Mouse (Mus musculus) erythroblast, embryonic 14.5 days (primary cell): ENCODE data around the gene Cdca8. TPM values are rescaled to one million over a fixed set of nuclear protein-coding genes. Genes with fewer than 3 reads are reported as not detected.

Experiments used
- H3K27me3 ChIP-seq: 2 replicates; pipeline ENCODE4 v1.6.1; 2012; ENCODE audit warnings: inconsistent platforms; ENCODE audit not compliant: control insufficient read depth
- H3K36me3 ChIP-seq: 2 replicates; pipeline ENCODE4 v1.6.1; 2012; ENCODE audit warnings: mild to moderate bottlenecking, inconsistent platforms; ENCODE audit not compliant: control insufficient read depth
- H3K4me1 ChIP-seq: 2 replicates; pipeline ENCODE4 v1.6.1; 2012; ENCODE audit warnings: inconsistent platforms; ENCODE audit not compliant: control insufficient read depth
- H3K4me3 ChIP-seq: replicated peaks from 2 replicates; pipeline ENCODE3; 2012; ENCODE audit warnings: moderate library complexity, mild to moderate bottlenecking, inconsistent platforms
- H3K9me3 ChIP-seq: 2 replicates; pipeline ENCODE4 v1.6.1; 2012; ENCODE audit warnings: low read length, inconsistent platforms, mixed read lengths; ENCODE audit not compliant: control insufficient read depth
- GATA1 ChIP-seq: IDR thresholded peaks from 2 replicates; pipeline ENCODE4 v1.6.1; 2012; ENCODE audit warnings: low read length, inconsistent platforms, mixed read lengths
- TAL1 ChIP-seq: IDR thresholded peaks from 3 replicates; pipeline ENCODE4 v1.6.1; 2012; ENCODE audit warnings: low read length, inconsistent platforms, mixed read lengths
- polyA plus RNA-seq: library from polyadenylated mRNA; stranded (reverse); fragments of >175 nt; gene quantifications from 2 replicates; pipeline ENCODE4 v1.2.3, GENCODE M21; 2012

Cdca8 gene
- polyA plus RNA-seq, 1 experiment, result 34.6 TPM

DNA sequence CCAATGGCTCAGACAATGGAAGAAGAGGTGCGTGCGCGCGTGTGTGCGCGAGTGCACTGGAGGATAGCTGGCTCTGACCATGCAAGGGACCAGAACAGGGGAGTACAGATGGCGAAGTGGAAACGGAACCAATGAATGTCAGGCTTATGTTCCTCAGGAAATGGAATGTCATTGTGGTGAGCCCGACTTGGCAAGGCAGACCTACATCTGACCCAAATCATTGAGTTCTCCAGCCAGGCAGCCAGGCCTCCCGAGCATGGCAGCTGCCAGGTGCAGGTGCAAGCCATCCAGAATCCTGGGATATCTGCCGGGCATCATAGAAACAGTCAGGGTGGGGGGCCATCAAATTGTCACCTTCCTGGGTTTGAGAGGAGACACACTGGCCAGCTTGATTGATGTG lies 21.8 kb upstream of the Cdca8 start:
- Histone ChIP-seq H3K27me3 (no peaks in the 10 kb centered on the region), H3K4me1 (no peaks in the 10 kb centered on the region), H3K4me3 (no peak overlapping the region), H3K36me3 (no peaks in the 10 kb centered on the region), H3K9me3 (no peaks in the 10 kb centered on the region)
- TF ChIP-seq TAL1 (no peak), GATA1 (no peak)

DNA sequence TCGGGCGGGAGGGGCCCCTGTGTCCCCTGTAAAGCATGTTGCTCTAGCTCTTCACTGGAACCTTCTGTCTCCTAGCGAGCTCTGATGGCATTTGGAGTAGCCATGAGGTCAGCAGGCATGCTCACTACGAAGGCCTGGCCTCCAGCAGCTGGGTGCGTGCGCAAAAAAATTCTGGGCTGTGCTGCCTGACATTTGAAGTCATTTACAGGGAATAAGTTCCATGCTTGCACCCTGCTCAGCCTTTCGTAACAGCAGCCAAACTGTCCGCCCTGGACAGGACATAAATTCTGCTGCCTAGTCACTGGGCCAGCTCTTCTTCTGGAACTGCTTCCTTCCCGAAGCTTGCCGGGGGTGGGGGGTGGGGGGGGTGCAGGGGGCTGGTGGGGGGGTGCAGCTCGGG lies 20.0 kb upstream of the Cdca8 start:
- H3K4me3 ChIP-seq, result no peak overlapping the region
- no peaks in the 10 kb centered on the region for H3K27me3 ChIP-seq
- no peaks in the 10 kb centered on the region for H3K4me1 ChIP-seq
- H3K36me3 ChIP-seq, result no peaks in the 10 kb centered on the region
- H3K9me3 ChIP-seq, result no peaks in the 10 kb centered on the region
- TF ChIP-seq TAL1 (no peak), GATA1 (no peak)

DNA sequence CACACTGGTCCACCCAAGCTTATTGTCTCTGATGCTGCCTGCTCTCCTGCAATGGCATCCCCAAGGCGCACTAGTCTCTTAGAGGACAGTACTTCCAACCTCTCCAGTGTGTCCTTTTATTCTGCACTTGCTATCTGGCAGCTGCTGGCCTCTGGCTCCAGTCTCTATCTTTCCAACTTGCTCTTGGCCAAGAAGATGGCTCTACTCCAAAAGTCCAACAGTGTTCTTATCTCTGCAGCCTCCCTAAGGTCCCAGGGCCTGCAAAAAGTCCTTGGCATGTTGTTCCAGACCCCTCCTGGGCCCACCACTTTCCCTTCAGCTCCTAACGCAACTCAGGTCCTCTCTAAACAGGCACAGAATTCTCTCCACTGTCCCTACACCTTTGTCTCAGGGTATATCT lies 18.2 kb upstream of the Cdca8 start:
- Histone ChIP-seq H3K4me1 (no peaks in the 10 kb centered on the region), H3K4me3 (no peak overlapping the region), H3K36me3 (no peaks in the 10 kb centered on the region), H3K27me3 (no peaks in the 10 kb centered on the region), H3K9me3 (no peaks in the 10 kb centered on the region)
- no peak for TF ChIP-seq TAL1
- TF ChIP-seq GATA1, result no peak

DNA sequence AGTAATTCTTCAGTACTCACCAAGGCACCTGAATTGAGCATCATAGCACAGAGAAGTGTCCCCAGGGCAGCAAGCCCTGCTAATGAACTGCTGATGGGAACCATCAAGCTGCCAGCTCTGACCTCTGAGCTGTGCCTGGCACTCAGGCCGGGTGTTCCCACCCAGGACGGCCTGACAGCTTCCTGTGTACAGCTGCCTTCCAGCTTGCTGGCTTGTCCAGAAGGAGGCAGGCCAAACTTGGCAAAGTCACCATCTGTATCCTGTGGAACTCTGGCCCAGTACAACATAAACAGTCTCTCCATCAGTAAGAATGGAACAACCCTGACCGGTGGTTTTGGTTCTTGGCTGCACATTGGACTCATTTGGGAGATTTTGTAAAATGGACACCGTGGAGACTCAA lies 14.4 kb upstream of the Cdca8 start:
- no peaks in the 10 kb centered on the region for H3K27me3 ChIP-seq
- TF ChIP-seq TAL1 (no peak), GATA1 (no peak)
- H3K9me3 ChIP-seq, result no peaks in the 10 kb centered on the region
- H3K4me3 ChIP-seq, result no peak overlapping the region
- no peaks in the 10 kb centered on the region for H3K36me3 ChIP-seq
- H3K4me1 ChIP-seq, result no peaks in the 10 kb centered on the region

DNA sequence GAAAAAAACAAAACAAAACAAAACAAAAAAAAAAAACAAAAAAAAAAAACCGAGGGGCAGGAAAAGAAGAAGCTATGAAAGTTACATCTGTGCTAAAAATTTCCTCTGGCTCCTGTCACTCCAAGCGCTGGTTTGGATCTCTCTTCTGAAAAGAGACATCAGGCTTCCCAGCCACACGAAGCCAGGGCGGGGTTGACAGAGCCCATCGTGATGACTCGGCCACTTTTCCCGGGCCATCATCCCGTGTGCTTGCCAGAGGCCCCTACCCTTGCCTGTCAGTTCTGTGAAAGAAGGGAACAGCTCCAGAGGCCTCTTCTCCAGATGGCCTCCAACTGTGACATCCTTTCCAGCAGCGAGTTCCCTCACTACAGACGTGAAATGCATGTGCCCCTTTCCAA lies 11.9 kb upstream of the Cdca8 start:
- no peaks in the 10 kb centered on the region for H3K36me3 ChIP-seq
- H3K4me3 ChIP-seq, result no peak overlapping the region
- no peaks in the 10 kb centered on the region for H3K4me1 ChIP-seq
- TF ChIP-seq GATA1 (no peak), TAL1 (no peak)
- H3K27me3 ChIP-seq, result no peaks in the 10 kb centered on the region
- no peaks in the 10 kb centered on the region for H3K9me3 ChIP-seq

DNA sequence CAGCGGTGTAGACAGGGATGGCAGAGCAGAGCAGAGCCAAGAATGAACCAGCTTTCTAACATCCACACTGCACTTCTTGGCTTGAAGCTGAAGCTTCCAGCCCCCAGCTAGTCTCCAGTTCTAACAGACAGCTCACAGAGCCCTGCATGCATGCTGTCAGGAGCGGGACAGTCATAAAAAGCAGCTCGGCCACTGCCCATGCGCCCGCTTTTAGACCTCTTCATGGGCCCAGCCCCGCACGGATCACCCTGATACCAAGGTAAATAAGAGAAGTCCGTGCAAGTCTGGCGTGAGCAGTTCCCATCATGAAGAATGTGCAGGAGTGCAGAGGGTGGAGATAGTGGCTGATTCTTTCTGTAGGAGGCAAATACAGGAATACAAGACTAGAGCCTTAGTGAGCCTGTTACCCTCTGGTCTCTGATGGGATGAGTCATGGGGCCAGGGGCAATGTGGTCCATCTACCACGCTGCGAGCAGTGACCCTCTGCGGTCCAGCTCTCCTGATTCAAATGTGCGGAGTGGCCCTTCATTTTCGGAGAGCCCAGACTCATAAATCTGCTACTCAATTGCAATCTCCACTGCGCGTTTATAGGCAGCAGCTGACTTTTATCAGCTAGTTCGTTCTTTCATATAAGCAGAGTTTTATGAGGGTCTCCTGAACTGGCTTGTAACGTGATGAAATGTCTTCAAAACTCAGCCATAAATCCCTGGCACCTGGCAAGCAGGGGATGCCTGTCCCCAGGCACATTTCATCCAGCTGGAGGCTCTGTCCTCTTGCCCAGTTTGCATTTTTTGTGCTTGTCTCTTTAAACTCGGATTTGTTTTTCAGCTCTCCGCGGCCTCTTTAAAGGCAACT lies 11.3 kb upstream of the Cdca8 start:
- Histone ChIP-seq H3K9me3 (no peaks in the 10 kb centered on the region), H3K4me1 (no peaks in the 10 kb centered on the region), H3K27me3 (no peaks in the 10 kb centered on the region), H3K36me3 (no peaks in the 10 kb centered on the region), H3K4me3 (no peak overlapping the region)
- TF ChIP-seq GATA1, result no peak
- TF ChIP-seq TAL1, result no peak

DNA sequence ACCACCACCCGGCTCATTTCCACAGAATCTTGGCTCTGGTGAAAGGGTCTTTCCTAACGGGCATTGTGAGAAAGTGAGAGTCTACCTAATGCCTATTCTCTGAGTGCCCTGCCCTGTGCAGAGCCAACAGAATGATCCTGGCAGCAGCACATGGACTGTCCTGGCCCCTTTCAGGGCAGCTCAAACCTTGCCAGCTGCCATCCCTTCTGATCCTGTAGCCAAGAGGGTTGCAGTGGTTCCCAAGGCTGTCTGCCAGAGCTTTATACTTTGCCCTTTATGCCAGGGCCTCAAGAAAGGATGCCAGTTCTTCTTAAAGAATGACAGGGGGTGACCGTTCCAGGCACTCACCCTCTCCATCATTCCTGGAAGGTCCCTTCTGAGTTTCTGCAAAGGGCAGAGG lies 10.4 kb upstream of the Cdca8 start:
- no peaks in the 10 kb centered on the region; the same call in 1 of the 2 replicates for H3K36me3 ChIP-seq
- no peaks in the 10 kb centered on the region for H3K27me3 ChIP-seq
- H3K4me3 ChIP-seq, result no peak overlapping the region
- TF ChIP-seq TAL1, result no peak
- TF ChIP-seq GATA1, result no peak
- no peaks in the 10 kb centered on the region for H3K4me1 ChIP-seq
- no peaks in the 10 kb centered on the region for H3K9me3 ChIP-seq

DNA sequence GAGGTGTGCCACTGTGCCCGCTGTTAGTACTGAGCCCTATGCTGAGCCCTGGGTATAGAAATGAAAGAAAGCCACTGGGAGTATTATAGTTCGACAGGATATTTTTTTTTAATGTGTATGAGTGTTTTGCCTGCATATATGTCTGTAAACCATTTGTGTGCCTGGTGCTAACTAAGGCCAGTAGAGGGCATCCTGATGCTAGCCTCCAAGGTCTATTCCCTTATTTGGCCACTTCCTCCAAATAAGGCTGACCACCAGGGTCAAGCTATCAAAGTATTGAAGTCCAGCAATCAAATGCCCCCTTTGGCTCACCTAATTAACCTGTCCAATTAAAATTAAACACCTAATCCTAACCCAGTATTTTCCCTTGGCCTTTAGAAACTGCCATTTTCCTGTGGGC lies 5.8 kb upstream of the Cdca8 start:
- no peaks in the 10 kb centered on the region for H3K9me3 ChIP-seq
- peaks cover 3% of the 10 kb centered on the region; the same call in 1 of the 2 replicates for H3K4me1 ChIP-seq
- no peaks in the 10 kb centered on the region for H3K27me3 ChIP-seq
- TF ChIP-seq GATA1, result no peak
- TF ChIP-seq TAL1, result no peak
- no peak overlapping the region for H3K4me3 ChIP-seq
- peaks cover 35% of the 10 kb centered on the region for H3K36me3 ChIP-seq

DNA sequence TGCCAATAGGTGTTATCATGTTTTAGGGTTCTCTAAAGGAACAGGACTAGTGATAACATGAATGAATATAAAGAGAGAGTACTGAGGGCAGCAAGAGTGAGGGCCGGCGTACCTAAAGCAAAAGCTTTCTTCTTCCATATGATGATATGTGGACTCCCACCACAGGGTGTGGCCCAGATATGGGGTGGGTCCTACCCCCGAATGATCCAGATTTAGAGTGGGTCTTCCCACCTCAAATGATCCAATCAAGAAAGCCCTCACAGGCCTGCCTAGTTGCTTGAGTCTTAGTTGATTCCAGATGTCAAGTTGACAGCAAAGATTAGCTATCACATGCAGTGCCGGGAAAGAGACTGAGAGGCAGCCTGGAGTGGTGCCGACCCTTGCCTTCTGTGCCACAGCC lies 4.7 kb upstream of the Cdca8 start:
- no peak for TF ChIP-seq GATA1
- TF ChIP-seq TAL1, result no peak
- no peaks in the 10 kb centered on the region for H3K9me3 ChIP-seq
- peaks cover 3% of the 10 kb centered on the region; the same call in 1 of the 2 replicates for H3K4me1 ChIP-seq
- no peaks in the 10 kb centered on the region for H3K27me3 ChIP-seq
- no peak overlapping the region for H3K4me3 ChIP-seq
- H3K36me3 ChIP-seq, result peaks cover 45% of the 10 kb centered on the region

DNA sequence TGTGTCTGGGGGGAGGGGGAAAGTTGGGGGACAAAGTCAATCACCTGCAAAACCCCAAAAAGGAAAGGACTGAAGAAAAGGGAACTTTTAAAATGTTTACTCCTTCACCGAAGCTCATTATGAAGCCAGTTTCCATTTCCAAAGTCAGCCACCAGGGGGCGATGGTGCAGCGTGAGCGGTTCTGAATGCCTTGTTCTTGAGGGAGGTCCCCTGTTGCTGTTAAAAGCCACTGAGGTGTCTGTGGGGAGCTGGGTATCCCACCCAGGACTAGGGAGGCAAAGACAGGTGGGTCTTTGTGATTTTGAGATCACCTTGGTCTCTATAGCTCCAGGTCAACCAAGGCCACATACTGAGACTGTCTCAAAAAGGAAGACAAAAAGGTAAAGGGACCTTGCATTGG lies 3.9 kb upstream of the Cdca8 start:
- Histone ChIP-seq H3K4me1 (peaks cover 9% of the 10 kb centered on the region), H3K4me3 (no peak overlapping the region), H3K27me3 (no peaks in the 10 kb centered on the region), H3K36me3 (peaks cover 51% of the 10 kb centered on the region), H3K9me3 (no peaks in the 10 kb centered on the region)
- TF ChIP-seq GATA1 (no peak), TAL1 (no peak)
